Mouse (Mus musculus) C2C12 (cell line): ENCODE data around the gene Susd6.

ENCODE experiments used
- CEBPB ChIP-seq: IDR thresholded peaks from one replicate; pipeline ENCODE4 v1.6.1; 2011; ENCODE audit warnings: low read depth, mild to moderate bottlenecking, control low read depth, moderate library complexity
- CTCF ChIP-seq: IDR thresholded peaks from one replicate; pipeline ENCODE4 v1.5.1; 2011; ENCODE audit not compliant: control insufficient read depth, insufficient read depth, insufficient read length
- FOSL1 ChIP-seq: IDR thresholded peaks from one replicate; pipeline ENCODE4 v1.8.0; 2011; ENCODE audit warnings: mild to moderate bottlenecking, low read length; ENCODE audit not compliant: poor library complexity, insufficient read depth, severe bottlenecking
- MAX ChIP-seq: IDR thresholded peaks from one replicate; pipeline ENCODE4 v1.6.1; 2011; ENCODE audit warnings: mild to moderate bottlenecking, control low read depth
- MYOG ChIP-seq: IDR thresholded peaks from one replicate; pipeline ENCODE4 v1.6.1; 2011; ENCODE audit not compliant: control insufficient read depth, insufficient read length; ENCODE audit errors: extremely low read depth
- USF1 ChIP-seq: IDR thresholded peaks from one replicate; pipeline ENCODE4 v1.6.1; 2011; ENCODE audit warnings: low read depth, mild to moderate bottlenecking, control low read depth, moderate library complexity

DNA sequence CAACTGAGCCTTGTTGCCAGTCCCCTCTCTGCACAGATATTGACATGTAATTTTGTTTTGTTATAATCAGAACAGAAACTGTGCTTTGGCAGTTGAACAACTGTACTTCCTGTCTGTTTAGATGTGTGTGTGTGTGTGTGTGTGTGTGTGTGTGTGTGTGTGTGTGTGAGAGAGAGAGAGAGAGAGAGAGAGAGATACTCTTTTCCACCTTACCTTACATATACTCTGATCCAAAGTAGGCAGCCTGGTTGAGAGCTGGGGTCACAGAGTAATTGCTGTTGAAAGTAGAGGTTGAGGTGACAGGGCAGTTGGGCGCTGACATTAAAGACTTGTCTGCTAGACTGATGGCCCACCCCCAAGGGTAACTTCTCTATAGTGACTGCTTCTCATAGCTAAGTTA is 25.0 kb downstream of the Susd6 start:
- TF ChIP-seq CTCF, result no peak
- no peak for TF ChIP-seq MAX
- TF ChIP-seq USF1, result no peak
- TF ChIP-seq CEBPB, result no peak
- TF ChIP-seq FOSL1, result no peak
- TF ChIP-seq MYOG, result no peak
